Mouse (Mus musculus): Measurements from ENCODE around the gene Kcnj12. TPM values are rescaled to one million over a fixed set of nuclear protein-coding genes. Genes with fewer than 3 reads are reported as not detected.

Kcnj12 gene
- polyA plus RNA-seq, 1 experiment from 2014 or later: 3.8 TPM

GRCm38 (mm10) chr11:61108911-61109361 lies 86.6 kb downstream of the Kcnj12 start:
- Histone ChIP-seq H3K36me3 (ENCODE audit: control insufficient read depth, insufficient read depth, low read length) (no peaks in the 10 kb centered on the region), H3K27ac (ENCODE audit: low read length) (no peak overlapping the region), H3K4me3 (ENCODE audit: low read depth, low read length) (no peak overlapping the region), H3K9me3 (replicated peaks; ENCODE audit: control insufficient read depth, low read length, poor library complexity, severe bottlenecking) (no peaks in the 10 kb centered on the region), H3K4me2 (ENCODE audit: low read length) (no peak overlapping the region), H3K4me1 (ENCODE audit: control insufficient read depth, insufficient read depth, low read length) (0 out of 2 replicates have a peak, but pooled peaks cover 2% of the 10 kb centered on the region), H3K27me3 (ENCODE audit: control insufficient read depth, insufficient read depth, low read depth, low read length) (no peaks in the 10 kb centered on the region), H3K9ac (ENCODE audit: low read depth, low read length) (no peak overlapping the region)
- 84% methylated on average over 12 of the region's 12 CpGs for WGBS
- no peak for ATAC-seq

- Histone ChIP-seq H3K36me3 (ENCODE audit: control insufficient read depth, insufficient read depth, low read length) (no peaks in the 10 kb centered on the region), H3K27me3 (ENCODE audit: control insufficient read depth, insufficient read depth, low read depth, low read length) (no peaks in the 10 kb centered on the region), H3K4me1 (ENCODE audit: control insufficient read depth, insufficient read depth, low read length) (0 out of 2 replicates have a peak, but pooled peaks cover 1% of the 10 kb centered on the region), H3K9ac (ENCODE audit: low read depth, low read length) (no peak overlapping the region), H3K27ac (ENCODE audit: low read length) (no peak overlapping the region), H3K4me2 (ENCODE audit: low read length) (no peak overlapping the region), H3K9me3 (replicated peaks; ENCODE audit: control insufficient read depth, low read length, poor library complexity, severe bottlenecking) (no peaks in the 10 kb centered on the region), H3K4me3 (ENCODE audit: low read depth, low read length) (no peak overlapping the region)
- WGBS: 89% methylated on average over 6 of the region's 6 CpGs
- ATAC-seq: no peak
Measured at GRCm38 (mm10) chr11:61109707-61110106, 87.3 kb downstream of the Kcnj12 start.

GRCm38 (mm10) chr11:61110113-61110512 lies 87.7 kb downstream of the Kcnj12 start:
- Histone ChIP-seq H3K4me2 (ENCODE audit: low read length) (no peak overlapping the region), H3K27ac (ENCODE audit: low read length) (no peak overlapping the region), H3K4me1 (ENCODE audit: control insufficient read depth, insufficient read depth, low read length) (no peaks in the 10 kb centered on the region), H3K27me3 (ENCODE audit: control insufficient read depth, insufficient read depth, low read depth, low read length) (no peaks in the 10 kb centered on the region), H3K9ac (ENCODE audit: low read depth, low read length) (no peak overlapping the region), H3K4me3 (ENCODE audit: low read depth, low read length) (no peak overlapping the region), H3K36me3 (ENCODE audit: control insufficient read depth, insufficient read depth, low read length) (no peaks in the 10 kb centered on the region), H3K9me3 (replicated peaks; ENCODE audit: control insufficient read depth, low read length, poor library complexity, severe bottlenecking) (no peaks in the 10 kb centered on the region)
- ATAC-seq: no peak
- WGBS: 78% methylated on average over 10 of the region's 10 CpGs

GRCm38 (mm10) chr11:61110928-61111327 lies 88.6 kb downstream of the Kcnj12 start:
- no peaks in the 10 kb centered on the region for H3K4me1 ChIP-seq (ENCODE audit: control insufficient read depth, insufficient read depth, low read length)
- H3K4me3 ChIP-seq (ENCODE audit: low read depth, low read length): no peak overlapping the region
- no peak overlapping the region for H3K4me2 ChIP-seq (ENCODE audit: low read length)
- H3K27me3 ChIP-seq (ENCODE audit: control insufficient read depth, insufficient read depth, low read depth, low read length): no peaks in the 10 kb centered on the region
- H3K27ac ChIP-seq (ENCODE audit: low read length): no peak overlapping the region
- ATAC-seq: no peak
- no peaks in the 10 kb centered on the region for H3K36me3 ChIP-seq (ENCODE audit: control insufficient read depth, insufficient read depth, low read length)
- H3K9me3 ChIP-seq (replicated peaks; ENCODE audit: control insufficient read depth, low read length, poor library complexity, severe bottlenecking): 0 out of 2 replicates have a peak, but pooled peaks cover 3% of the 10 kb centered on the region
- 41% methylated on average over 1 of the region's 1 CpGs for WGBS
- H3K9ac ChIP-seq (ENCODE audit: low read depth, low read length): no peak overlapping the region

- H3K4me3 ChIP-seq (ENCODE audit: low read depth, low read length): no peak overlapping the region
- WGBS: 96% methylated on average over 4 of the region's 4 CpGs
- H3K4me2 ChIP-seq (ENCODE audit: low read length): no peak overlapping the region
- no peak for ATAC-seq
- no peak overlapping the region for H3K9ac ChIP-seq (ENCODE audit: low read depth, low read length)
- H3K27me3 ChIP-seq (ENCODE audit: control insufficient read depth, insufficient read depth, low read depth, low read length): no peaks in the 10 kb centered on the region
- no peak overlapping the region for H3K27ac ChIP-seq (ENCODE audit: low read length)
- H3K4me1 ChIP-seq (ENCODE audit: control insufficient read depth, insufficient read depth, low read length): no peaks in the 10 kb centered on the region
- 0 out of 2 replicates have a peak, but pooled peaks cover 3% of the 10 kb centered on the region for H3K9me3 ChIP-seq (replicated peaks; ENCODE audit: control insufficient read depth, low read length, poor library complexity, severe bottlenecking)
- no peaks in the 10 kb centered on the region for H3K36me3 ChIP-seq (ENCODE audit: control insufficient read depth, insufficient read depth, low read length)
Measured at GRCm38 (mm10) chr11:61111472-61111871, 89.1 kb downstream of the Kcnj12 start.

- Histone ChIP-seq H3K9ac (ENCODE audit: low read depth, low read length) (no peak overlapping the region), H3K9me3 (replicated peaks; ENCODE audit: control insufficient read depth, low read length, poor library complexity, severe bottlenecking) (0 out of 2 replicates have a peak, but pooled peaks cover 3% of the 10 kb centered on the region), H3K4me2 (ENCODE audit: low read length) (no peak overlapping the region), H3K4me3 (ENCODE audit: low read depth, low read length) (no peak overlapping the region), H3K27me3 (ENCODE audit: control insufficient read depth, insufficient read depth, low read depth, low read length) (no peaks in the 10 kb centered on the region), H3K36me3 (ENCODE audit: control insufficient read depth, insufficient read depth, low read length) (no peaks in the 10 kb centered on the region), H3K27ac (ENCODE audit: low read length) (no peak overlapping the region), H3K4me1 (ENCODE audit: control insufficient read depth, insufficient read depth, low read length) (no peaks in the 10 kb centered on the region)
- WGBS: 88% methylated on average over 8 of the region's 8 CpGs
- ATAC-seq: no peak
Measured at GRCm38 (mm10) chr11:61112323-61112995, 90.1 kb downstream of the Kcnj12 start.

GRCm38 (mm10) chr11:61116226-61116625 lies 93.9 kb downstream of the Kcnj12 start:
- ATAC-seq: no peak
- Histone ChIP-seq H3K9me3 (replicated peaks; ENCODE audit: control insufficient read depth, low read length, poor library complexity, severe bottlenecking) (0 out of 2 replicates have a peak, but pooled peaks cover 7% of the 10 kb centered on the region), H3K27me3 (ENCODE audit: control insufficient read depth, insufficient read depth, low read depth, low read length) (no peaks in the 10 kb centered on the region), H3K27ac (ENCODE audit: low read length) (no peak overlapping the region), H3K4me2 (ENCODE audit: low read length) (no peak overlapping the region), H3K36me3 (ENCODE audit: control insufficient read depth, insufficient read depth, low read length) (no peaks in the 10 kb centered on the region), H3K4me1 (ENCODE audit: control insufficient read depth, insufficient read depth, low read length) (no peaks in the 10 kb centered on the region), H3K9ac (ENCODE audit: low read depth, low read length) (no peak overlapping the region), H3K4me3 (ENCODE audit: low read depth, low read length) (no peak overlapping the region)
- 64% methylated on average over 8 of the region's 8 CpGs for WGBS

GRCm38 (mm10) chr11:61119996-61120583 lies 97.7 kb downstream of the Kcnj12 start:
- Histone ChIP-seq H3K36me3 (ENCODE audit: control insufficient read depth, insufficient read depth, low read length) (no peaks in the 10 kb centered on the region), H3K27ac (ENCODE audit: low read length) (no peak overlapping the region), H3K9me3 (replicated peaks; ENCODE audit: control insufficient read depth, low read length, poor library complexity, severe bottlenecking) (0 out of 2 replicates have a peak, but pooled peaks cover 7% of the 10 kb centered on the region), H3K9ac (ENCODE audit: low read depth, low read length) (no peak overlapping the region), H3K4me2 (ENCODE audit: low read length) (no peak overlapping the region), H3K4me1 (ENCODE audit: control insufficient read depth, insufficient read depth, low read length) (no peaks in the 10 kb centered on the region), H3K4me3 (ENCODE audit: low read depth, low read length) (no peak overlapping the region), H3K27me3 (ENCODE audit: control insufficient read depth, insufficient read depth, low read depth, low read length) (no peaks in the 10 kb centered on the region)
- no peak for ATAC-seq
- 91% methylated on average over 3 of the region's 3 CpGs for WGBS
